Mouse (Mus musculus) limb, embryonic 13.5 days (tissue): ENCODE measurements around the gene Kctd18. TPM values are rescaled to one million over a fixed set of nuclear protein-coding genes. Genes with fewer than 3 reads are reported as not detected.
"Not testable (repeated sequence)": the region's sequence is repeated elsewhere in the genome, so short reads cannot be mapped to it uniquely, and the experiment has no call there.

Experiments used
- ATAC-seq: fragments of 200-750 bp; cut with Nextera tagmentation; 2 replicates; pipeline ENCODE4 v1.8.0; 2017; ENCODE audit warnings: low read depth, moderate number of reproducible peaks, moderate TSS enrichment; ENCODE audit not compliant: low FRiP score
- H3K27ac ChIP-seq: fragments of 300-500 bp; sonication (generic); 2 replicates; pipeline ENCODE4 v1.5.1; 2015; ENCODE audit warnings: inconsistent platforms, mild to moderate bottlenecking, moderate library complexity
- H3K27me3 ChIP-seq: fragments of 300-500 bp; sonication (generic); 2 replicates; pipeline ENCODE4 v1.6.1; 2015; ENCODE audit warnings: mild to moderate bottlenecking, inconsistent platforms
- H3K36me3 ChIP-seq: fragments of 300-500 bp; sonication (generic); 2 replicates; pipeline ENCODE4 v1.6.1; 2015; ENCODE audit warnings: inconsistent platforms, mild to moderate bottlenecking, moderate library complexity
- H3K4me1 ChIP-seq: fragments of 300-500 bp; sonication (generic); 2 replicates; pipeline ENCODE4 v1.6.1; 2015; ENCODE audit warnings: inconsistent platforms
- H3K4me2 ChIP-seq: fragments of 300-500 bp; sonication (generic); replicated peaks from 2 replicates; pipeline ENCODE4 v1.6.1; 2015; ENCODE audit warnings: inconsistent platforms, mild to moderate bottlenecking, moderate library complexity
- H3K4me3 ChIP-seq: fragments of 300-500 bp; sonication (generic); 2 replicates; pipeline ENCODE4 v1.5.1; 2015; ENCODE audit warnings: moderate library complexity, mild to moderate bottlenecking, inconsistent platforms
- H3K9ac ChIP-seq: fragments of 300-500 bp; sonication (generic); 2 replicates; pipeline ENCODE4 v1.6.1; 2015; ENCODE audit warnings: mild to moderate bottlenecking, inconsistent platforms
- H3K9me3 ChIP-seq: fragments of 300-500 bp; sonication (generic); 2 replicates; pipeline ENCODE4 v1.6.1; 2016; ENCODE audit warnings: inconsistent platforms
- whole genome bisulfite sequencing: fragments of 180-500 bp; shearing (Covaris S2); methylation state at CpG from one replicate; pipeline ENCODE4 v1.1.7; 2015; 5-methylcytosine and 5-hydroxymethylcytosine counted together
- polyA plus RNA-seq: library from polyadenylated mRNA; unstranded; fragments of >200 nt; fragmentation: Nextera tagmentation; extraction: Ambion mirVana; gene quantifications from 2 replicates; pipeline ENCODE4 v1.2.1, GENCODE M21; 2015

Gene Kctd18
- polyA plus RNA-seq = 23.5 and 24.2 TPM in 2 replicates

DNA sequence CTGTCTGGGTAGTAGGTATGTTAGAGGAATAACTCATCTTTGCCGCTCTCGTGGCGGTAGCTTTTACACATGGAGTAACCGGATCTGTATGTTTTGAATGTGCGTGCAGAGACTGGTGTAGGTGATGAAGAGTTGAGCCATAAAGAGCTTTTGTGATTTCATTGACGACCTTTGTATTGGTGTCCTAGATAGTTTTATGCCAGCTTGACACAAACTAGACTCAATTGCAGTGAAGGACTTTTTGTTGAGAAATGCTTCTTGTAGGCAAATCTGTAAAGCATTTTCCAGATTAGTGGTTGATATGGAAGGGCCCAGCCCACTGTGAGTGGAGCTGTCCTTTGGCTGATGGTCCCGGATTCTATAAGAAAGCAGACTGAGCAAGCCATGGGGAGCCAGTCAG is at the start of gene Kctd18:
Kctd18 (minus strand) TSS at position 101 of the 400 bp plus-strand sequence.
- Histone ChIP-seq H3K4me3 (no peak within 1 kb of the TSS), H3K36me3 (peaks cover 70% of the 10 kb centered on the region), H3K27ac (no peak within 1 kb of the TSS), H3K4me1 (no peaks in the 10 kb centered on the region), H3K27me3 (no peaks in the 10 kb centered on the region), H3K4me2 (no peak within 1 kb of the TSS), H3K9me3 (no peaks in the 10 kb centered on the region), H3K9ac (no peak within 1 kb of the TSS)
- WGBS = 95% methylated on average over 7 of the region's 7 CpGs
- ATAC-seq = no peak

DNA sequence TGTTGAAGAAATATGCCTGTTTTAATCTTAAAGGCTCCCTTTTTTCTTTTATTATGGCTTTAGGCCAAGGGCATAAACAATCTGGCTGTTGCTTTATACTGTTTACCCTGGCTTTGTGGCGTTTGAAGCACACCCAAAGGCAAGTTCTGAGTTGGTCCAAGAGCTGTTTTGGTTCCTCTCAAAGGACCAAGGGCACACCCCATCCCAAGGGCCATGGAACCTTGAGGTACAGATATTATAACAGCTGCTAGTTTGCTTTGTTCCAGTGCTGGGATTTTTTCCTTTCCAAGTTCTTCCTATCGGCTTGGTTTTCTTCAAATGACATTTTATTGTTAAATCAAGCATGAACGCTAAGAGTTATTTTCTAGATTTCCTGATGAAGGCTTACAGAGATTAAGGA is 46.9 kb upstream of the Kctd18 start:
- Histone ChIP-seq H3K4me1 (peaks cover 10% of the 10 kb centered on the region), H3K27ac (no peak overlapping the region), H3K4me2 (no peak overlapping the region), H3K27me3 (no peaks in the 10 kb centered on the region), H3K9ac (no peak overlapping the region), H3K9me3 (no peaks in the 10 kb centered on the region), H3K4me3 (no peak overlapping the region), H3K36me3 (no peaks in the 10 kb centered on the region)
- 50% methylated on average over 3 of the region's 3 CpGs for WGBS
- ATAC-seq = no peak

DNA sequence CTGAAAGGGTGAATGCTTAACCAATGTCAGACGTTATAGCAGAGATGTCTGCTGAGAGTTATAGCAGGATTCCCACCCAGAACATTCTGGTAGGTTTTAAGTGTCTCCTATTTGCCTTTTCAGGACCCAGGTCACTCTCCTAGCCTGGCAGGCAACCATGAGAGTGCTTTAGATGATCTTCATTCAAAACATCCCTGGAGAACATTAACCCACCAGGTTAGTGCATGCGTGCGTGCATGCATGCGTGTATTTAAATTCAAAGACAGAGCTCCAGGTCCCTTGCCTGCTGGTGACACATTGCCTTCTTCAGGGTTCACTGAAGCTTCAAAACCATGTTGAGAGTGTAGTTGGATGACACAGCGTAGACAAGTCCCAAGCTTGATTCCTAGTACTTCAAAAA is 46.4 kb upstream of the Kctd18 start:
- 85% methylated on average over 5 of the region's 5 CpGs for WGBS
- ATAC-seq = no peak

DNA sequence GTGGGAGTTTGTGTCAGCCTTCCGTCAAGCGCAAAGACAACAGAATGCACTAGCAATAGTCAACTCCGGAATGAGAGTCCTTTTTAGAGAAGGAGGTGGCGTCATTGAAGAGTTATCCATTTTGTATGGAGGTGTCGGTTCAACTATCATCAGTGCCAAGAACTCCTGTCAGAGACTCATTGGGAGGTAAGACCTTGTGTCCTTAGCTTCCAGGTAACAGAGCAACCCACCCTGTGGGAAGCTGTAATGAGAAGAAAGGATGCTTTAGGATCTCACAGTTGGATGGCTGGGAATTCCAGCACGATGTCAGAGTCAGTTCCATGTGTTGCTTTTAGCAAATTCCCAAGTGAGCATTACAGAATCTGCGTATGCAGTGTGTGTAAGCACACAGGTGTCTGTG is 43.4 kb upstream of the Kctd18 start:
- Histone ChIP-seq H3K27me3 (no peaks in the 10 kb centered on the region), H3K9ac (no peak overlapping the region), H3K36me3 (no peaks in the 10 kb centered on the region), H3K4me3 (no peak overlapping the region), H3K4me1 (peaks cover 10% of the 10 kb centered on the region), H3K9me3 (no peaks in the 10 kb centered on the region), H3K27ac (no peak overlapping the region), H3K4me2 (no peak overlapping the region)
- WGBS = 89% methylated on average over 7 of the region's 7 CpGs
- no peak for ATAC-seq

More for the DNA sequence above, 46.4 kb upstream of the Kctd18 start:
- Histone ChIP-seq H3K9ac (no peak overlapping the region), H3K4me2 (no peak overlapping the region), H3K36me3 (no peaks in the 10 kb centered on the region), H3K4me1 (peaks cover 10% of the 10 kb centered on the region), H3K27me3 (no peaks in the 10 kb centered on the region), H3K4me3 (no peak overlapping the region), H3K9me3 (no peaks in the 10 kb centered on the region), H3K27ac (no peak overlapping the region)

DNA sequence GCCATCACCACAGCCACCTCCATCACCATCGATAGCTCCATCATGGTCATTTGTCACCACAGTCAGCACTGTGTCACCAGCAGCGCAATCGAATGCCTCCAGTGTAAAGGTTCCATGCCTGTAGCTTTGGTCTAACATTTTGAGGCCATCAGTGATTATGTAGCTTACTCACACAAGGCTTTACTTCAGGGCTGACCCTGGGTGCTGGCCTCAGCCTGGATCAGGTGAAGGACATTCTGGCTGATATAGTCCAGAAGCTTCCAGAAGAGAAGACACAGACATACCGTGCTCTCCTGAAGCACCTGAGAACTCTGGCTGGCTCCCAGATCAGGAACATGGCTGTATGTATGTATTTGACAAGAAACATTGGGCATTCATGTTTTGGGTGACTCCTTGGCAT is 40.1 kb upstream of the Kctd18 start:
- H3K9ac ChIP-seq = no peak overlapping the region
- H3K27ac ChIP-seq = no peak overlapping the region
- H3K4me3 ChIP-seq = no peak overlapping the region
- H3K4me2 ChIP-seq = no peak overlapping the region
- 93% methylated on average over 4 of the region's 4 CpGs for WGBS
- H3K36me3 ChIP-seq = no peaks in the 10 kb centered on the region
- no peaks in the 10 kb centered on the region for H3K4me1 ChIP-seq
- no peaks in the 10 kb centered on the region for H3K9me3 ChIP-seq
- no peaks in the 10 kb centered on the region for H3K27me3 ChIP-seq
- ATAC-seq = no peak

DNA sequence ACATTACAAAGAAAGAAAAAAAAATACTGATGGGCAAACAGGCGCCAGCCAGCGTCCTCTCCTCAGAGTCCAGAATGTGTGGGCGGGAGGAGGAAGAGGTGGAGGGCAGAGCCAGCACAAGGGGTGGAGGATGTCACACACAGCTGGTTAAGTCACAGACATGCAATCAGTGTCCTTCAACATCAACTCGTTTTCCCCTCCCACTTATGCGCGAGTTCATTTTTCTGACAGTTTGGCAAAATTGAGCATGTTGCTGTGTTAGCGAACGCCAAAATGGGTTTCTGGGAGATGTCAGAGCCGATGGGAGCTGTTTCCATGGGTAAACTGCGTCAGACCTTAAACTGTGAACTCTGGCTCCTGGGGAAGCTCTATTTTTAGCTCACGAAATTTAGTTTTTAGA is 38.2 kb upstream of the Kctd18 start:
- no peaks in the 10 kb centered on the region for H3K27me3 ChIP-seq
- no peak for ATAC-seq
- H3K27ac ChIP-seq = no peak overlapping the region
- no peak overlapping the region for H3K4me3 ChIP-seq
- no peaks in the 10 kb centered on the region for H3K4me1 ChIP-seq
- WGBS = 72% methylated on average over 11 of the region's 11 CpGs
- no peaks in the 10 kb centered on the region for H3K9me3 ChIP-seq
- H3K9ac ChIP-seq = no peak overlapping the region
- no peak overlapping the region for H3K4me2 ChIP-seq
- no peaks in the 10 kb centered on the region for H3K36me3 ChIP-seq

DNA sequence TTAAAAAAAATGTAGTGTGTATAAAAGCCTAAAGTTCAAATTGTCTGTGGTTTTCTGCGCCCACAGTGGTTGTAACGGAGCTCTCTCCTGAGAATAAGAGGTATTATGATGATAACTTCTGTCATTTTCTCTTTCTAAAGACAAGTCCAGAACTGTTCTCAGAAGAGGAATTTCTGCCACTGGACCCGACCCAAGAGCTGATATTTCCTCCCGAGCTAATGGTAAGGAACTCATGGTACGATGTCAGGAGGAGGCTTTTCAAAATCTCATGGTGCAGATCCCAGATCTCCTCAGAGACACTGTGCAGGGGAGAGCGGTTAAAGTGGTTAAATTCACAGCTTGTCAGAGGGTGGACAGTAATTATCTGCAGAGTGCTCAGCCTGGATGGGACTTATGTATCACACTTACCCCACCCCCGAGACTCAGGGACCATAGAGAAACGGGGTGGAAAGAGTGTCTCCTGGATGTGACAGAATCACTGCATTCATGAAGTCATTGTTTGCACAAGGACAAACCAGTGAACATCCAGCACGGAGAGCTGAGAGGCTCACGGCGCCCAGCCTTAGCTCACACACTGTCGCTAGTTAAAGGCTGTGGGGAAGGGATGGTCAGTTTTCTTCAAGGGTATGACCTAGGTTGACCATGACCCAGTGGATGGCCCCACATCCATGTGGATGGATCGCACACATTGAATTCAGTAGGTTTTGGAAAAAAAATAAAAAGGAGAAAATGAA is 37.5 kb upstream of the Kctd18 start:
- H3K36me3 ChIP-seq = no peaks in the 10 kb centered on the region
- H3K4me1 ChIP-seq = no peaks in the 10 kb centered on the region
- no peak overlapping the region for H3K4me3 ChIP-seq
- H3K9ac ChIP-seq = no peak overlapping the region
- no peak overlapping the region for H3K27ac ChIP-seq
- H3K27me3 ChIP-seq = no peaks in the 10 kb centered on the region
- H3K4me2 ChIP-seq = no peak overlapping the region
- no peaks in the 10 kb centered on the region for H3K9me3 ChIP-seq
- no peak for ATAC-seq
- 81% methylated on average over 13 of the region's 13 CpGs for WGBS

DNA sequence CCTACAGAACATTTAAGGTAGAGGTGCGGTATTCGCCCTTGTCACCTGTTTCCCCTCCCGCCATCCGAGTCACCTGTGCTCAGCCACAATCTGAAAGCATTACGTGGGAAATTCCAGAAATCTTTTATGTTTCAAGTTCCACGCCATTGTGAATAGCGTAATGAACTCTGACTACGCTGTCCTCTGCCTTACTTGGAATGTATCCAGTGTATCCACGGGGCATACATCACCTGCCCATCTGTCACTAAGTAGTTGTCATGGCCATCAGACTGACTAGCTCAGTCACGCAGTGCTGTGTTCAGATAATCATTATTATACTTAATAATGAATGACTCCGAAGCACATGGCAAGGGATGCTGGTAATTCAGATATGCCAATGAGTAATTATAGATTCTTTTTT is 36.8 kb upstream of the Kctd18 start:
- H3K4me3 ChIP-seq = no peak overlapping the region
- H3K27ac ChIP-seq = no peak overlapping the region
- no peaks in the 10 kb centered on the region for H3K36me3 ChIP-seq
- WGBS = 87% methylated on average over 11 of the region's 11 CpGs
- H3K9ac ChIP-seq = no peak overlapping the region
- H3K9me3 ChIP-seq = no peaks in the 10 kb centered on the region
- H3K27me3 ChIP-seq = no peaks in the 10 kb centered on the region
- H3K4me1 ChIP-seq = no peaks in the 10 kb centered on the region
- no peak overlapping the region for H3K4me2 ChIP-seq
- no peak for ATAC-seq

DNA sequence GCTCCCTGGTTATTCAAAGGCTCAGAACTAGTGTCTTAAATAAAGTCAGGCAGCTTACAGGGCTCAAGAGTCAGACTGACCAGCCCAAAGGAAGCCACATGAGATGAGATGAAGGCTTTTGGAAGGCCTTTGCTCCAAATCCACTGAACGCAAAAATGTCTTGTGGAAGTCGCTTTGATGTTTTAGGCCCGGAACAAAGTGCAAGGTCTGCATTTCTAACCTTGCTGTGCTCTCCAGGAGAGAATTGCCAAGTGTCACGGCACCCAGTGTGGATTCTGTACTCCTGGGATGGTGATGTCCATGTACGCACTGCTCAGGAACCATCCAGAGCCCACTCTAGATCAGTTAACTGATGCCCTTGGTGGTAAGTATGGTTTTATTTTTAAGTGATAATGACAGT is 30.4 kb upstream of the Kctd18 start:
- no peaks in the 10 kb centered on the region for H3K4me1 ChIP-seq
- H3K4me3 ChIP-seq = no peak overlapping the region
- no peaks in the 10 kb centered on the region for H3K27me3 ChIP-seq
- H3K9me3 ChIP-seq = no peaks in the 10 kb centered on the region
- ATAC-seq = no peak
- H3K9ac ChIP-seq = no peak overlapping the region
- WGBS = 86% methylated on average over 5 of the region's 5 CpGs
- H3K27ac ChIP-seq = no peak overlapping the region
- H3K4me2 ChIP-seq = no peak overlapping the region
- no peaks in the 10 kb centered on the region for H3K36me3 ChIP-seq

DNA sequence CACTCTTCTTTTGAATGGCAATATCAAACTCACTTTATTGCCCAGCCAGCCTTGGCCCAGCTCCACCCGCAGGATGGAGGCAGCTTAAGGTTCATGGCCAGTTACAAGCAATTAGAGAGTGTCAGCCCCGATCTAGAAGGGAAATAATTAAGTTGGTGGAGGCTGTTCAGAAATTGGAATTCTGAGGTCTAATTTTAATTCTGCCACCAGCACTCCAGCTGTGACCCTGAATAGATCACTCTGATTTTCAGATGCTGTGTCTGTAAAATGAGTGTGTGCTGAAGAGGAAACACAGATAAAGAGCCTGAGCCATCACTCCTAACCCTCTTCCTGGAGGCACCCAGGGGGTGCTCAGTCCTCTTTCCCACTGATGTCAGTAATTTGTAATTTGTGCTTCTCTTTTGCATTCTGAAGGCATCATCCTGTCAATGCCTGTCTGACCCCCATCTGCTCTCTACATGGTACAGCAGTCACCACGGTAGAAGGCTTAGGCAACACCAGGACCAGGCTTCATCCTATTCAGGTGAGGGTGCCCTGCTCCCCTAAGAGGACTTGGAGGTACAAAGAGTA is 28.1 kb upstream of the Kctd18 start:
- Histone ChIP-seq H3K4me1 (no peaks in the 10 kb centered on the region), H3K36me3 (no peaks in the 10 kb centered on the region), H3K9ac (no peak overlapping the region), H3K9me3 (no peaks in the 10 kb centered on the region), H3K27ac (no peak overlapping the region), H3K4me2 (no peak overlapping the region), H3K27me3 (no peaks in the 10 kb centered on the region), H3K4me3 (no peak overlapping the region)
- no peak for ATAC-seq
- WGBS = 42% methylated on average over 3 of the region's 3 CpGs

DNA sequence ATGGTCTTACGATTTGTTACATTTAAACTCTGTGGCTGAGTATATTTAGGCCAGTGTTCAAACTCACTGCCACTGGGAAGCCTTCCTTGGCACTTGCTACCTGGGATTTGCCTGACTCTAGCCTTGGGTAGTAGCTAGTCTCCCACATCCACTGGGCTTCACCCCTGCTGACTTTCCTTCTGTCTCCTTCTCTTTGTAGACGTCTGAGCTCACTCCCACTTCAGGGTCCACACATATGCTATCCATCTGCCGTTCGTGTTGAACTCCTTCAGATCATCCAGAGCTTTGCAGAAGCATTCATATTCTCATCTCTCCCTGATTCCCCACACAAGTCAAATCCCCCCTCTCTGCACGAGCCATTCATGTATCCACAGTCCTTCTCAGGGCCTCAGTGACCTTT is 26.8 kb upstream of the Kctd18 start:
- no peak overlapping the region for H3K9ac ChIP-seq
- 64% methylated on average over 5 of the region's 5 CpGs for whole genome bisulfite sequencing
- no peak overlapping the region for H3K4me2 ChIP-seq
- H3K36me3 ChIP-seq = no peaks in the 10 kb centered on the region
- no peaks in the 10 kb centered on the region for H3K9me3 ChIP-seq
- no peak for ATAC-seq
- no peak overlapping the region for H3K27ac ChIP-seq
- no peaks in the 10 kb centered on the region for H3K4me1 ChIP-seq
- H3K4me3 ChIP-seq = no peak overlapping the region
- H3K27me3 ChIP-seq = no peaks in the 10 kb centered on the region

DNA sequence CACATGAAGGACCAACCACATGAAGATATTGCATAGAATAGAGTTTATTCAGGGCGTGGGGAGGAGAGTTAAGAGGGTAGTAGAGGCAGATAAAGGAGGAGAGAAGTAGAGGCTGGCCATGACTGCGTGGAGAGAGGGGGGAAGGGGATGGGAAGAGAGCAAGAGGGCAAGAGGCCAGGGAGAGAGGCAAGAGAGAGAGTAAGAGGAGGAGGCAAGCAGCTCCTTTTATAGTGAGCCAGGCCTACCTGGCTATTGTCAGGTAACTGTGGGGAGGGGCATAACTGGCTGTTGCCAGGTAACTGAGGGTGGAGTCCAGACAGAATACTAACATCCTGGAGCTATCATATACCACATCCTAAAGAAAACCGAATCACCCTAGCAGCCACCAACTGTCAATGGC is 26.3 kb upstream of the Kctd18 start:
- no peak overlapping the region for H3K9ac ChIP-seq
- no peak overlapping the region for H3K27ac ChIP-seq
- H3K4me3 ChIP-seq = no peak overlapping the region
- no peaks in the 10 kb centered on the region for H3K36me3 ChIP-seq
- H3K4me1 ChIP-seq = no peaks in the 10 kb centered on the region
- no peak overlapping the region for H3K4me2 ChIP-seq
- no peaks in the 10 kb centered on the region for H3K27me3 ChIP-seq
- ATAC-seq = no peak
- no peaks in the 10 kb centered on the region for H3K9me3 ChIP-seq
- WGBS = 75% methylated on average over 3 of the region's 3 CpGs

DNA sequence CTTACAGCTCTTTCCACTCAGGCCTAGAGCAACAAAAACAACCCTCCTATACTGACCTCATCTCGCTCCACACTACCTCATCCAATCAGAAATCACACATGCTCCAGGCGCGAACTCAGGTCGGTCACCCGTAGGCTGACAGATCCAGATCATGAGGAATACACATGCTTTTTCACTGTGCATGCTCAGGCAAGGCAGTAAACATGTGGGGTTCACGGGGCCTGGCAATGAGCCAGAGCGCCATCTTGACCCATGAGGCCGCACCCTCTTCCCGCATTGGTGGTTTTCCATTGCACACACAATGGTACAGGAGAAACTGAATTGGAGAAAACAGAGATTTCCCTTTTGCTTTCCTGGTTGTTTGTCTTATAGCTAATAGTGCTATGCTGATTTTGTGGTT is 18.6 kb upstream of the Kctd18 start:
- H3K4me1 ChIP-seq, H3K4me2 ChIP-seq: not testable (repeated sequence)

More for the DNA sequence above, 18.6 kb upstream of the Kctd18 start:
- not testable (repeated sequence) for H3K9me3 ChIP-seq, H3K27me3 ChIP-seq, H3K9ac ChIP-seq, H3K27ac ChIP-seq, ATAC-seq, H3K4me3 ChIP-seq, H3K36me3 ChIP-seq
- WGBS = 91% methylated on average over 9 of the region's 9 CpGs
